Mouse (Mus musculus) MEL (cell line): ENCODE data around the gene Abcc8. TPM values are rescaled to one million over a fixed set of nuclear protein-coding genes. Genes with fewer than 3 reads are reported as not detected.
A peak's percentile ranks its signal among the peaks of the same experiment; 100 is the strongest.

Source experiments
- DNase-seq: peaks from one replicate; pipeline ENCODE4 v3.0.0; 2011; ENCODE audit warnings: low read depth, low spot score
- H3K27ac ChIP-seq: 2 replicates; pipeline ENCODE4 v1.5.1; 2012; ENCODE audit warnings: low read depth, mild to moderate bottlenecking, control low read depth, low read length, moderate library complexity; ENCODE audit not compliant: control insufficient read depth
- H3K27me3 ChIP-seq, 2 experiments: fragments of 150-350 bp in 1 of 2; sonication (generic) in 1 of 2; 2 replicates each; pipeline ENCODE4 v1.6.1; 2012; ENCODE audit warnings: low read length in 2 of 2, mild to moderate bottlenecking in 2 of 2, improper control_type of control experiment in 1 of 2, moderate library complexity in 1 of 2; ENCODE audit not compliant: insufficient read depth in 2 of 2, control insufficient read depth in 1 of 2
- H3K36me3 ChIP-seq, 2 experiments: 2 replicates each; pipeline ENCODE4 v1.6.1; 2012 to 2014; ENCODE audit warnings: low read length in 2 of 2, improper control_type of control experiment in 1 of 2, inconsistent platforms in 1 of 2, mild to moderate bottlenecking in 1 of 2; ENCODE audit not compliant: insufficient read depth in 2 of 2, control insufficient read depth in 1 of 2
- H3K4me1 ChIP-seq, 2 experiments: fragments of 150-350 bp in 1 of 2; sonication (generic) in 1 of 2; 2 replicates each; pipeline ENCODE4 v1.6.1; 2012; ENCODE audit warnings: low read length in 2 of 2, improper control_type of control experiment in 1 of 2, mild to moderate bottlenecking in 1 of 2; ENCODE audit not compliant: insufficient read depth in 2 of 2, control insufficient read depth in 1 of 2
- H3K4me3 ChIP-seq, 2 experiments: fragments of 150-350 bp in 1 of 2; sonication (generic) in 1 of 2; 2 replicates each; pipeline ENCODE4 v1.5.1; 2012; ENCODE audit warnings: low read depth in 2 of 2, low read length in 2 of 2, mild to moderate bottlenecking in 2 of 2, moderate library complexity in 2 of 2, control low read depth in 1 of 2, improper control_type of control experiment in 1 of 2; ENCODE audit not compliant: control insufficient read depth in 1 of 2, insufficient read depth in 1 of 2
- H3K79me2 ChIP-seq: 2 replicates; pipeline ENCODE4 v1.6.1; 2012; ENCODE audit warnings: mild to moderate bottlenecking, low read length, moderate library complexity; ENCODE audit not compliant: control insufficient read depth, poor library complexity, insufficient read depth
- H3K9ac ChIP-seq: 2 replicates; pipeline ENCODE4 v1.6.1; 2012; ENCODE audit warnings: low read depth, mild to moderate bottlenecking, control low read depth, low read length, moderate library complexity; ENCODE audit not compliant: control insufficient read depth, poor library complexity, severe bottlenecking
- H3K9me3 ChIP-seq: fragments of 150-350 bp; sonication (generic); replicated peaks from 2 replicates; pipeline ENCODE4 v1.6.1; 2012; ENCODE audit warnings: mild to moderate bottlenecking, low read length, improper control_type of control experiment, moderate library complexity; ENCODE audit not compliant: insufficient read depth
- CTCF ChIP-seq, 3 experiments: IDR thresholded peaks in 2 of 3; conservative IDR thresholded peaks in 1 of 3; 2 replicates each; pipeline ENCODE4 v1.5.1; 2011 to 2012; ENCODE audit warnings: low read length in 3 of 3, low read depth in 2 of 3, mild to moderate bottlenecking in 2 of 3, improper control_type of control experiment in 1 of 3, inconsistent platforms in 1 of 3, mixed read lengths in 1 of 3, moderate library complexity in 1 of 3; ENCODE audit not compliant: control insufficient read depth in 1 of 3, insufficient read depth in 1 of 3, poor library complexity in 1 of 3, severe bottlenecking in 1 of 3
- E2F4 ChIP-seq: IDR thresholded peaks from 2 replicates; pipeline ENCODE4 v1.6.1; 2011; ENCODE audit warnings: low read depth, low read length, improper control_type of control experiment, borderline replicate concordance
- GATA1 ChIP-seq: IDR thresholded peaks from 2 replicates; pipeline ENCODE4 v1.6.1; 2011; ENCODE audit warnings: low read depth, low read length, improper control_type of control experiment
- JUND ChIP-seq: IDR thresholded peaks from 2 replicates; pipeline ENCODE4 v1.6.1; 2011; ENCODE audit warnings: low read depth, mild to moderate bottlenecking, improper control_type of control experiment, low read length
- MYB ChIP-seq: IDR thresholded peaks from 2 replicates; pipeline ENCODE4 v1.6.1; 2011; ENCODE audit warnings: mild to moderate bottlenecking, low read depth, low read length, improper control_type of control experiment
- MYC ChIP-seq: IDR thresholded peaks from 2 replicates; pipeline ENCODE4 v1.6.1; 2011; ENCODE audit warnings: low read depth, mild to moderate bottlenecking, low read length, improper control_type of control experiment, moderate library complexity
- RAD21 ChIP-seq: IDR thresholded peaks from 2 replicates; pipeline ENCODE4 v1.6.1; 2011; ENCODE audit warnings: mild to moderate bottlenecking, low read depth, low read length, improper control_type of control experiment
- RCOR1 ChIP-seq: IDR thresholded peaks from 2 replicates; pipeline ENCODE4 v1.6.1; 2012; ENCODE audit warnings: low read depth, mild to moderate bottlenecking, inconsistent platforms, low read length, improper control_type of control experiment
- SMC3 ChIP-seq: IDR thresholded peaks from 2 replicates; pipeline ENCODE4 v1.6.1; 2011; ENCODE audit warnings: low read depth, low read length, improper control_type of control experiment
- TAL1 ChIP-seq: IDR thresholded peaks from 2 replicates; pipeline ENCODE4 v1.6.1; 2012; ENCODE audit warnings: mild to moderate bottlenecking, inconsistent platforms, low read length, moderate library complexity, mixed read lengths
- UBTF ChIP-seq: IDR thresholded peaks from 2 replicates; pipeline ENCODE4 v1.6.1; 2012; ENCODE audit warnings: low read depth, mild to moderate bottlenecking, inconsistent platforms, low read length, improper control_type of control experiment, moderate library complexity, borderline replicate concordance; ENCODE audit not compliant: insufficient read depth
- USF2 ChIP-seq, 2 experiments: IDR thresholded peaks; 2 replicates each; pipeline ENCODE4 v1.6.1; 2011 to 2012; ENCODE audit warnings: improper control_type of control experiment in 2 of 2, low read length in 2 of 2, borderline replicate concordance in 1 of 2, inconsistent platforms in 1 of 2, low read depth in 1 of 2, mild to moderate bottlenecking in 1 of 2; ENCODE audit not compliant: insufficient read depth in 1 of 2
- ZC3H11A ChIP-seq: IDR thresholded peaks from 2 replicates; pipeline ENCODE4 v1.6.1; 2012; ENCODE audit warnings: low read depth, mild to moderate bottlenecking, inconsistent platforms, low read length, improper control_type of control experiment
- ZMIZ1 ChIP-seq: IDR thresholded peaks from 2 replicates; pipeline ENCODE4 v1.6.1; 2012; ENCODE audit warnings: low read depth, mild to moderate bottlenecking, inconsistent platforms, low read length, improper control_type of control experiment, moderate library complexity
- polyA plus RNA-seq, 2 experiments: library from polyadenylated mRNA; stranded (reverse) in 1 of 2; unstranded in 1 of 2; fragments of >175 nt in 1 of 2; fragments of >200 nt in 1 of 2; gene quantifications; 2 replicates each; pipeline versions ENCODE4 v1.2.1 to v1.2.4; 2012; ENCODE audit warnings: low replicate concordance in 2 of 2, low read depth in 1 of 2; ENCODE audit not compliant: insufficient read length in 2 of 2, insufficient read depth in 1 of 2, missing spikeins in 1 of 2
- total RNA-seq: library from RNA; depleted of rRNA; stranded (reverse); fragments of 300-350 nt; gene quantifications from 2 replicates; pipeline ENCODE4 v1.2.3, GENCODE M21; 2012

Gene Abcc8
- total and polyA plus RNA-seq, 3 experiments = not detected

DNA sequence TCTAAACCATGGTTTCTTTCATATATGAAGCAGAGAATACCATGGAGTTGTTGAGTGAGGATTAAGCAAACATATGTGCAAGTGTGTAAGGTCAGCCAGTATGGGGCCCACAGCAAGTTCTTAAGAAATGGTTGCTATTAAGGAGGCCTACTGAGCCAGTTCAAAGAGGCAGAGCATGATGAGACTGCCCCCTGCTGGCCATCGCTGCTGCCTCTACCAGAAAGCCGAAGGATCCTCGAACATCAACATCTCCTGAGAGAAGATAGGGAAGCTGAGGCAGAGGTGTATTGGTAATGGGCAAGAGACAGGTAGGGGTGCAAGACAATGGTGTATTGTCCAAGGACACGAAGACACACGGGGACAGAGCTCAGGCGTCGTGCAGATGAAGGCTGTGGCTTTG lies 46.4 kb upstream of the Abcc8 start:
- no peaks in the 10 kb centered on the region for H3K79me2 ChIP-seq
- no peaks in the 10 kb centered on the region for H3K27me3 ChIP-seq
- no peak overlapping the region for H3K4me3 ChIP-seq
- no peak overlapping the region for H3K9ac ChIP-seq
- TF ChIP-seq SMC3 (peak; percentile 44), E2F4 (no peak), MYC (no peak), RAD21 (peak; percentile 33), JUND (no peak), MYB (no peak), CTCF (IDR thresholded peaks at IDR 0.05 in 2 of 3, conservative IDR thresholded peaks at IDR 0.05 in 1 of 3; ENCODE audit: control insufficient read depth in 1 of 3, insufficient read depth in 1 of 3, low read depth in 2 of 3, low read length in 3 of 3, poor library complexity in 1 of 3, severe bottlenecking in 1 of 3) (peak; percentile 44 to 71 (median 58)), RCOR1 (no peak), TAL1 (no peak)
- H3K4me1 ChIP-seq = no peaks in the 10 kb centered on the region
- H3K27ac ChIP-seq = no peak overlapping the region
- DNase-seq = peak; percentile 6
- no peaks in the 10 kb centered on the region for H3K9me3 ChIP-seq
- H3K36me3 ChIP-seq = no peaks in the 10 kb centered on the region

DNA sequence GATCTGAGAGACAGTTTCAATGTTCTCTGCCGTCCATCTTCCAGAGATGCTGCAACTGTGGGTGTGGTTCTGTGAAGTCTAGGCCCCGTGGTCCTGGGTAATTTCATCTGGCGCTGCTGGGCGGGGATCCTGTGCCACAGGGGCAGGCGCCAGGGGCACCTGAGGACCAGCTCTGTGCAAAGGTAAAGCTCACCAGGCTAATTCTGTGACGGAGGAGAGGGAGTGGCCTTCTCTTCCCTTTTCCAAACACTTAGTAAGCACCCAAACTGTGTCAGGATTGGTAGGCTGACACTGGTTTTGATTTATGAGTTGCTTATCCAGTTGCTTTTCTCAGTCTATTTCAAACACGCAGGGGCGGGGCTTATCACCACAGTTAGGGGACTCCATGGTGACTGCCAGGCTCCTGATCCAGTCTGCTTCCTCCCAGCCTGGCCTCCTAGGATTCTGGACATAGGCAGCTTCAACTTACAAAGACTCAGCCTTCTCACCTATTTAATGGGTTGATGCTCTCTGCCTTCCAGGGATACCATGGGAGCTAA lies 40.8 kb upstream of the Abcc8 start:
- H3K9me3 ChIP-seq = no peaks in the 10 kb centered on the region
- DNase-seq = no peak
- H3K4me3 ChIP-seq = no peak overlapping the region
- H3K36me3 ChIP-seq = no peaks in the 10 kb centered on the region
- no peak for TF ChIP-seq MYC
- no peaks in the 10 kb centered on the region for H3K27me3 ChIP-seq
- no peaks in the 10 kb centered on the region for H3K79me2 ChIP-seq
- no peak overlapping the region for H3K9ac ChIP-seq
- H3K27ac ChIP-seq = no peak overlapping the region
- no peaks in the 10 kb centered on the region for H3K4me1 ChIP-seq

GRCm38 (mm10) chr7:46218415-46218814 lies 38.6 kb upstream of the Abcc8 start:
- no peak for DNase-seq
- no peak overlapping the region for H3K9ac ChIP-seq
- H3K79me2 ChIP-seq = no peaks in the 10 kb centered on the region
- no peaks in the 10 kb centered on the region for H3K36me3 ChIP-seq
- no peak overlapping the region for H3K27ac ChIP-seq
- H3K9me3 ChIP-seq = no peaks in the 10 kb centered on the region
- TF ChIP-seq ZMIZ1 = no peak
- no peak for TF ChIP-seq GATA1
- no peak for TF ChIP-seq ZC3H11A
- TF ChIP-seq JUND = no peak
- no peak for TF ChIP-seq SMC3
- no peak for TF ChIP-seq RAD21
- TF ChIP-seq USF2 (IDR thresholded peaks at IDR 0.05; ENCODE audit: borderline replicate concordance in 1 of 2, insufficient read depth in 1 of 2, low read depth in 1 of 2, low read length in 2 of 2) = no peak
- TF ChIP-seq UBTF = no peak
- H3K4me3 ChIP-seq = no peak overlapping the region
- H3K4me1 ChIP-seq = no peaks in the 10 kb centered on the region
- H3K27me3 ChIP-seq = no peaks in the 10 kb centered on the region
